Mouse (Mus musculus) midbrain, embryonic 11.5 days (tissue): ENCODE measurements at regions not wholly inside any gene's neighbourhood (a gene's known extent, or its start where the extent isn't known, plus 50 kb on each side); places are given as distances from the start of the nearest gene placed in this dataset.

ENCODE experiments used
- ATAC-seq: fragments of 200-750 bp; cut with Nextera tagmentation; 2 replicates; pipeline ENCODE4 v1.8.0; 2017; ENCODE audit warnings: moderate TSS enrichment, moderate library complexity; ENCODE audit not compliant: low FRiP score
- DNase-seq: peaks from one replicate; pipeline ENCODE4 v3.0.0; 2015; ENCODE audit warnings: low spot score; ENCODE audit errors: missing footprints
- H3K27ac ChIP-seq: fragments of 300-500 bp; sonication (generic); 2 replicates; pipeline ENCODE4 v1.5.1; 2014; ENCODE audit warnings: low read depth, low read length
- H3K27me3 ChIP-seq: fragments of 300-500 bp; sonication (generic); 2 replicates; pipeline ENCODE4 v1.6.1; 2014; ENCODE audit warnings: mild to moderate bottlenecking, low read length, moderate library complexity, mixed read lengths; ENCODE audit not compliant: control insufficient read depth, insufficient read depth
- H3K36me3 ChIP-seq: fragments of 300-500 bp; sonication (generic); 2 replicates; pipeline ENCODE4 v1.6.1; 2014; ENCODE audit warnings: mild to moderate bottlenecking, low read length, moderate library complexity, mixed read lengths; ENCODE audit not compliant: control insufficient read depth, insufficient read depth
- H3K4me1 ChIP-seq: fragments of 300-500 bp; sonication (generic); 2 replicates; pipeline ENCODE4 v1.6.1; 2014; ENCODE audit warnings: low read length; ENCODE audit not compliant: control insufficient read depth, insufficient read depth
- H3K4me2 ChIP-seq: fragments of 300-500 bp; sonication (generic); 2 replicates; pipeline ENCODE4 v1.6.1; 2014; ENCODE audit warnings: mild to moderate bottlenecking, moderate library complexity
- H3K4me3 ChIP-seq: fragments of 300-500 bp; sonication (generic); 2 replicates; pipeline ENCODE4 v1.5.1; 2014; ENCODE audit warnings: low read depth, low read length
- H3K9ac ChIP-seq: fragments of 300-500 bp; sonication (generic); 2 replicates; pipeline ENCODE4 v1.6.1; 2014; ENCODE audit warnings: low read length
- H3K9me3 ChIP-seq: fragments of 300-500 bp; sonication (generic); 2 replicates; pipeline ENCODE4 v1.6.1; 2016; ENCODE audit warnings: low read length; ENCODE audit not compliant: control insufficient read depth
- WGBS: fragments of 180-500 bp; shearing (Covaris S2); extraction: QIAGEN DNeasy Blood & Tissue Kit; methylation state at CpG from one replicate; pipeline ENCODE4 v1.1.7; 2014; 5-methylcytosine and 5-hydroxymethylcytosine counted together

DNA sequence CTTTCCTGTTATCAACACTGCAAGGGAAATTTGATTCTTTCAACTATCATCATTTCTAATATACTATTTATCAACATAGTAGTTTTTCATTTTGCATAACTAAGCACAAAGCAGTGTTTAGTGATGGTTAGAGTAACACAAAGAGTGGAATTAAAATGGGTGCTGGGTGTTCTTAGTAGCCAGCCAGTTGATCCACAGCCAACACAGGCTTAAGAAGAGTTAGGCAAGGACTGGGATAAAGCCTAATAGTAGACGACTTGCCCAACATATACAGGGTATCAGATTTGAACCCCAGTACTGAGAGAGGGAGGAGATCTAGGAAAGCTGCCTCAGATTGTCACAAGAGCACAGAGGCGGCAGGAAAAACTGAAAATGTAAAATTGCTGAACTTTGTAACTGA lies 160.2 kb upstream of the Gm765 start:
- WGBS, result 82% methylated on average over 2 of the region's 2 CpGs
- Histone ChIP-seq H3K9ac (no peak overlapping the region), H3K27ac (no peak overlapping the region), H3K4me2 (no peak overlapping the region), H3K9me3 (no peaks in the 10 kb centered on the region), H3K36me3 (no peaks in the 10 kb centered on the region), H3K27me3 (no peaks in the 10 kb centered on the region), H3K4me3 (no peak overlapping the region), H3K4me1 (no peaks in the 10 kb centered on the region)
- ATAC-seq (no peak), DNase-seq (no peak)

DNA sequence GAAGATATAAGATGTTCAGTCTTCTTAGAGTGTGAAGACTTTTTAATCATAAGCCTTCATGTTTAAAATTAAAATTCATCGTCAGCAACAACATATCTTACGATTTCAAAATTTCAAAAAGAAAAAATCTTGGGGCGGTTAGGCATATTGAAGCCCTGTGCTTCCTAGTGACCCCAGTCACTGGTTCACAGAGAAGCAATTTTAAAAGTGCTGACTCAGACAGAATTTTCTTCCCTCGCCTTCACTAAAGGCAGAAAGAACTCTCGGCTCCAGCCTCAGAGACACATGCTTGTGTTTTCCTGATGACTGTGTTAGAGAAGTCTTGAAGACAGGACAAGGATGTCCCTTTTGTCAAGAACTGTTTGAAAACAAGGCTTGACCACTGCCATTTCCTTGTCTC lies 157.2 kb upstream of the Gm765 start:
- H3K36me3 ChIP-seq, result no peaks in the 10 kb centered on the region

DNA sequence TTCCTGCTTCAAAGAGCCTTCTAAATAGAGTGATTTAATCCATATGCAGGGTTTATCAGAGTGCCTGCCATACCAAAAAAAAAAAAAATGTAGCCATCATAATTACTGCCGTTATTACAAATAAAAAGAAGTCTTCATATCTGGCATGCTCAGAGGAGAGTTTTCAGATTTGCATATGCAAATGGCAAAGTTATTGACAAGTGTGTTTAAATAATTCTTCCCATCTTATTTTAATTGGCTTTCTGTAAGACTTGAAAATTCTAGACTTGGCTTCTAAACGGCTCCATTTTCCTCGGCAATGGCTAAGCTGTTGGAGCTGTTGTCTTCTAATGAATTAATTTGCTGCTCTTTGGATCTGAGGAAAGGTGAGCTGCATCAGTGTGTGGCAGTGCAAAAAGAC lies 144.1 kb upstream of the Gm765 start:
- no peaks in the 10 kb centered on the region for H3K36me3 ChIP-seq
- ATAC-seq (no peak), DNase-seq (no peak)
- H3K27me3 ChIP-seq, result no peaks in the 10 kb centered on the region
- no peak overlapping the region for H3K9ac ChIP-seq
- H3K4me1 ChIP-seq, result no peaks in the 10 kb centered on the region
- no peak overlapping the region for H3K27ac ChIP-seq
- H3K9me3 ChIP-seq, result no peaks in the 10 kb centered on the region
- 79% methylated on average over 3 of the region's 3 CpGs for WGBS
- H3K4me2 ChIP-seq, result no peak overlapping the region
- H3K4me3 ChIP-seq, result no peak overlapping the region

More for the DNA sequence above, 157.2 kb upstream of the Gm765 start:
- Histone ChIP-seq H3K9me3 (no peaks in the 10 kb centered on the region), H3K4me1 (no peaks in the 10 kb centered on the region), H3K4me3 (no peak overlapping the region), H3K27me3 (no peaks in the 10 kb centered on the region), H3K4me2 (no peak overlapping the region), H3K27ac (no peak overlapping the region), H3K9ac (no peak overlapping the region)
- WGBS, result 82% methylated on average over 5 of the region's 5 CpGs
- ATAC-seq, result no peak
- DNase-seq, result no peak

DNA sequence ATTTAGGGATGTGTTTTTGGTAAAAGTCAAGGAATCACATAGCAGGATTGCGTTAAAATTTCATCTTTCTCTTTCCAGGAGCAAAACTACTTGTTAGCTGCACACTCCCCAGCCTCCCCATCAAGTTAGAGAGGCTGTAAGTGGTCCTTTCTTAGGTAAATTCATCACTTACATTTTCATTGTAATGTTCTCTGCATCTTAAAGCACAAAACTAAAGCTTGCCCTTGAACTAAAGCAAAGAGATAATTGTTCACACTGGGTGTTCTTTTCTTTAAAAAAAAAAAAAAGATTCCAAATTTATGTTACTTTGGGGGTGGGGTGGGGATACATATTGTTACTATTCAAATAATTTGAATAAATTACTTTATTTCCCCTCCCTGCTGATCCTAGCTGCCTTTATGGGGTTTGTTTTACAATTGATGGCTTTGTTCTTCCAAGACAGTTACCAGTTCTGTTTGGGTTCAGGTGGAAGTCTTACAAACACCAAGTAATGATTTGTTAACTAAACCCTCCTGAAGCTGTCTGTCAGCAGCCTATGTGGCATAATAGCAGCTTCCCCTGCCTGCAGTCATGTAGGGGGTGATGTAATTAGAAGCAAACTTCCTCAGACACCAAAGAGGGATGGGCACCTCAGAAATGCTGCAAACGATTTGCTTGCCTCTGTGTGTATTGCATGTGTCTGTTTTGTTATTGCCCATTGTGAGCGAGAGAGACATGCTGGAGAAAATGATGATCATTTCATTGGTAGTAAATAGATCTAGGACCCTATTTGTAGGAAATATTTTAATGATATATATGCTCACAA lies 141.0 kb upstream of the Gm765 start:
- H3K36me3 ChIP-seq, result no peaks in the 10 kb centered on the region
- no peaks in the 10 kb centered on the region for H3K9me3 ChIP-seq
- no peak overlapping the region for H3K4me3 ChIP-seq
- no peaks in the 10 kb centered on the region for H3K4me1 ChIP-seq
- H3K4me2 ChIP-seq, result no peak overlapping the region
- no peak for ATAC-seq
- H3K9ac ChIP-seq, result no peak overlapping the region
- no peak overlapping the region for H3K27ac ChIP-seq
- no peak for DNase-seq
- no peaks in the 10 kb centered on the region for H3K27me3 ChIP-seq
- 48% methylated on average over 3 of the region's 3 CpGs for WGBS

DNA sequence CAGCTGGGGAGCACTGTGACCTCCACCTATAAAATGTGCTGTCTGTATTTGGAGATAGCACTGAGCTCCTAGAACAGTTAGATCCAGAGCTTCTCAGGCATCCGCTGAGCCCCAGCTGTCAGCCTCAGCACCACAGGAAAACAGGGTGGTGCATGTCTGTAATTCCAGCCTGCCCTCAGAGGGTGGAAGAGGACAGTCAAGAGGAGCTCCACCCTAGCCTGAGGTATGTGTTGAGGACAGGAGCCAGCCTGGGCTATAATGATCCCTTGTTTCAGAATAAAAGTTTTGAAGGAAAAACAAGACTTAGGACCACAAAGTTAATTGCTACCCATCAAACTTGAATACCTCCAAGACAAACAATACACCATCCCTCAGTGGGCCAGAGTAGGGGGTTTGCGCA lies 139.8 kb upstream of the Gm765 start:
- Histone ChIP-seq H3K4me2 (no peak overlapping the region), H3K27ac (no peak overlapping the region), H3K4me3 (no peak overlapping the region), H3K9ac (no peak overlapping the region), H3K9me3 (no peaks in the 10 kb centered on the region), H3K36me3 (no peaks in the 10 kb centered on the region), H3K4me1 (no peaks in the 10 kb centered on the region), H3K27me3 (no peaks in the 10 kb centered on the region)
- DNase-seq (no peak), ATAC-seq (no peak)
- WGBS, result 86% methylated on average over 2 of the region's 2 CpGs

DNA sequence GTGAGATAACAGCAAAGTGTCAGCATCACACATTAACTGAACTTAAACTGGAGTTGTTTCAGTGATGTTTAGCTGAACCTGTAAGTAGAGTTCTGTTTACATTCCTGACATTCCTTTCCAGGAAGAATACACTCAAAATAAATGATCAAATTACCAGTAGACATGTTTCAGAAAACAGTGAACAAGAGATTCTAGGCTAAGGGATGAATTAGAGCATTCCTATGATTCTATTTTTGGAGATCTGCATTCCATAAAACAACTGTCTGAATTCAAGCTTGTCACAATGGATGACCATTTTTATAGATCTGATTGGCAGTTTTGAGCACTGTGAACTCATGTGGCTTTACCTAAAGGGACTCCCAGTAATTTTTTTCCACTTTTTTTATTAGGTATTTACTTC lies 125.0 kb upstream of the Gm765 start:
- Histone ChIP-seq H3K4me3 (no peak overlapping the region), H3K27ac (no peak overlapping the region), H3K4me2 (no peak overlapping the region), H3K9ac (no peak overlapping the region), H3K4me1 (no peaks in the 10 kb centered on the region), H3K36me3 (no peaks in the 10 kb centered on the region), H3K9me3 (no peaks in the 10 kb centered on the region), H3K27me3 (no peaks in the 10 kb centered on the region)
- no peak for DNase-seq
- no peak for ATAC-seq

DNA sequence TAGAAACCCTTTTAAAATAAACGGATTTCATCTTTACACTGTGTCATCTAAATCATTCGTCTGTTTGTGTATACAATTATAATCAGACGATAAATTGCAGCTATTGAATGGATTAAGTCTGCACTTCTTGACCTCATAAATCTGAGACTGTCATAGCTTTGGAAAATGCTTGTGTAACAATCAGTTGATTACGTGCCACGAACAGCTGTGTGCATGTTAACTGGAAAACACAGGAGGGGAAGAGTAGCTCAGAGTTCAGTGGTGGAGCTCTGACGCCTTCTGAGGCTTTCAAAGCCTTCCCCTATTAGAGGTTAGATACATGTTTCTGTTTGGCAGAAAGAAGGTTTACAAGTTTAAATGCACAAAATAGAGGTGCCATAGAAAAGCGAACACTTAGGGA lies 109.7 kb upstream of the Gm765 start:
- Histone ChIP-seq H3K27ac (no peak overlapping the region), H3K27me3 (no peaks in the 10 kb centered on the region), H3K36me3 (no peaks in the 10 kb centered on the region), H3K4me2 (no peak overlapping the region), H3K4me1 (no peaks in the 10 kb centered on the region), H3K9ac (no peak overlapping the region), H3K9me3 (no peaks in the 10 kb centered on the region), H3K4me3 (no peak overlapping the region)
- ATAC-seq (no peak), DNase-seq (no peak)
- 87% methylated on average over 7 of the region's 7 CpGs for WGBS

DNA sequence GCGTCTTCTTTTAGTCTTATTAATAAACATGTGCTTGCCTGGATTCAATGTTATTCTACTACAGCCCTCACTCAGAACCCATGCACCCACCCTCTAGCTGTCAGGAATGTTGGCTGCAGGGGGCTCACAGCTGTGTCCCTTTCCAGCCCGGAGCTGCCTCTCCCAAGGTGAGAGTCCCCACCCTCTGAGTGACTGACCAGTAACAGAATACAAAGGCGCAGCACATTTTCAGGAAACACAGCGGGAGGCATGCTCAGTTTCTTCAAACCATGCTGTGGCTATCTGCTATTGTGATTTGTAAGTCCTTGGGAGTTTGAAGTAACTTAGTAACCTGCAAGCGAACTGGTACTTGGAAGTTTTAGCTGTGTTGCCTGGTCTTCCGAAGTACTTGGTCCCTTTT lies 93.1 kb upstream of the Gm765 start:
- WGBS, result 23% methylated on average over 6 of the region's 6 CpGs
- H3K27ac ChIP-seq, result no peak overlapping the region
- no peak overlapping the region for H3K4me3 ChIP-seq
- DNase-seq, result no peak
- H3K4me2 ChIP-seq, result no peak overlapping the region
- H3K4me1 ChIP-seq, result no peaks in the 10 kb centered on the region
- no peaks in the 10 kb centered on the region for H3K36me3 ChIP-seq
- no peaks in the 10 kb centered on the region for H3K27me3 ChIP-seq
- no peak for ATAC-seq
- no peak overlapping the region for H3K9ac ChIP-seq
- no peaks in the 10 kb centered on the region for H3K9me3 ChIP-seq

DNA sequence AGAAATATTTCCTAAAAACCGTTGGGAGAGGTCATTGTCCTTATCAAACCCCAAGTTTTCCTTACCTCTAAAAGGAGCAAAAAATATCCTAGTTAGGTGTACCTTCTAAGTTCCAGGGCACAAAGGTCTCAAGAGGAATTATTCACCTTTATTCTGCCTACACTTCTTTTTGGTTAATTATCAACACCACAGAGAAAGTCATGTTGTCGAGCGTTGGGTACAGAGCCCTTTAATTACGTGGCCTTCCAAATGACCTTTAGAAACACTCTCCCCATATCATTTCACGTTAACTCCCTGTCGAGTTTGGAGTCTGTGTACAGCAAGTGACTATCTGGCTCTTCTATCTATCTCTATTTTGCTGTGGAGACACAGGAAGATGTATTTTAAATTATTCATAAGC lies 90.7 kb upstream of the Gm765 start:
- H3K27ac ChIP-seq, result no peak overlapping the region
- DNase-seq, result no peak
- H3K4me2 ChIP-seq, result no peak overlapping the region
- no peak overlapping the region for H3K4me3 ChIP-seq
- H3K36me3 ChIP-seq, result no peaks in the 10 kb centered on the region
- H3K9me3 ChIP-seq, result no peaks in the 10 kb centered on the region
- 83% methylated on average over 6 of the region's 6 CpGs for WGBS
- H3K9ac ChIP-seq, result no peak overlapping the region
- ATAC-seq, result no peak
- H3K27me3 ChIP-seq, result no peaks in the 10 kb centered on the region
- H3K4me1 ChIP-seq, result no peaks in the 10 kb centered on the region
